ENCODE assay signal across 24 mouse cellular contexts in the genomic region with DNA sequence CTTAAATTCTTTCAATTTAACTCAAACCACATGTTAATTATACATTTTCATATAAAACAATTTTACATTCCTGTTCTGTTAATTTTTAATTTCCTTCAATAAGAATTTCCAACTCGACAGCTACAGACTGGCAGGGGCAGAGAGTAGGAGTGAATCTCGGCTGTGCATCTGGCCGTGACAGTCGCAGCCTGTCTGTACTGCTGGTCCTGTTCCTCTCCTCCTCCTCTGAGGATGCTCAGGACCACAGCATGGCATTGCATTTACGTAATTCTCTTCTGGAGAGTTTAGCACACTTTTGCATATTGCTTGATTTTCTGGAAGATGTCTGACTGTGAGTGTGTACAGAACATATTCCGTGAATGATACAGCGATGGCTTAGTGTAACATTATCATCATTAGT.
DNase-seq lines count a peak whose midpoint lies in the region; ATAC-seq and TF ChIP-seq lines count a peak whose summit lies in the region.
"Had no signal": no experiment of that assay in that cellular context is flagged by ENCODE, and none has a peak within 500 bp of the region (broad histone marks: within the 10 kb centered on the region; RNA-seq: fewer than 3 reads in every experiment).

No protein-coding gene starts in this region.

- H3K4me2 ChIP-seq in forebrain, embryonic 16.5 days (ENCODE audit: low read length): no peak overlapping the region
- no peak overlapping the region for H3K4me2 ChIP-seq in forebrain, postnatal 0 days (ENCODE audit: low read depth)
- H3K4me2 ChIP-seq: forebrain, embryonic 15.5 days; heart, embryonic 15.5 days; limb, embryonic 15.5 days; liver, embryonic 15.5 days; midbrain, embryonic 13.5 days; neural tube, embryonic 13.5 days had no signal

- no peaks in the 10 kb centered on the region for H3K4me1 ChIP-seq in forebrain, embryonic 16.5 days (replicated peaks; ENCODE audit: control insufficient read depth, insufficient read depth, low read length)
- H3K4me1 ChIP-seq in forebrain, postnatal 0 days (ENCODE audit: insufficient read depth): no peaks in the 10 kb centered on the region
- H3K4me1 ChIP-seq: forebrain, embryonic 15.5 days; heart, embryonic 15.5 days; limb, embryonic 15.5 days; midbrain, embryonic 13.5 days; neural tube, embryonic 13.5 days had no signal

- no peak overlapping the region for H3K27ac ChIP-seq in forebrain, embryonic 16.5 days (ENCODE audit: low read length)
- H3K27ac ChIP-seq in forebrain, postnatal 0 days (ENCODE audit: low read depth, low read length): no peak overlapping the region
- H3K27ac ChIP-seq: forebrain, embryonic 15.5 days; heart, adult 2 months; heart, embryonic 15.5 days; limb, embryonic 15.5 days; liver, embryonic 15.5 days; macrophage; midbrain, embryonic 13.5 days; neural tube, embryonic 13.5 days had no signal

- no peaks in the 10 kb centered on the region for H3K27me3 ChIP-seq in forebrain, embryonic 16.5 days (replicated peaks; ENCODE audit: control insufficient read depth, insufficient read depth, low read length)
- no peaks in the 10 kb centered on the region for H3K27me3 ChIP-seq in forebrain, postnatal 0 days (ENCODE audit: insufficient read depth, low read length)
- H3K27me3 ChIP-seq: forebrain, embryonic 15.5 days; heart, embryonic 15.5 days; limb, embryonic 15.5 days; liver, embryonic 15.5 days; midbrain, embryonic 13.5 days; neural tube, embryonic 13.5 days had no signal

- no peaks in the 10 kb centered on the region for H3K9me3 ChIP-seq in forebrain, embryonic 16.5 days (ENCODE audit: control insufficient read depth, low read length)
- H3K9me3 ChIP-seq in forebrain, postnatal 0 days (ENCODE audit: low read length): no peaks in the 10 kb centered on the region
- H3K9me3 ChIP-seq: forebrain, embryonic 15.5 days; heart, embryonic 15.5 days; limb, embryonic 15.5 days; liver, embryonic 15.5 days; midbrain, embryonic 13.5 days; neural tube, embryonic 13.5 days had no signal

- TF ChIP-seq CTCF in forebrain, postnatal 0 days (IDR thresholded peaks at IDR 0.05; ENCODE audit: low read depth): no peak

- H3K4me3 ChIP-seq in forebrain, embryonic 16.5 days (replicated peaks; ENCODE audit: low read length): no peak overlapping the region
- H3K4me3 ChIP-seq in forebrain, postnatal 0 days (ENCODE audit: low read depth, low read length): no peak overlapping the region
- H3K4me3 ChIP-seq: forebrain, embryonic 15.5 days; heart, adult 2 months; heart, embryonic 15.5 days; limb, embryonic 15.5 days; liver, embryonic 15.5 days; midbrain, embryonic 13.5 days; neural tube, embryonic 13.5 days had no signal

- no peak overlapping the region for H3K9ac ChIP-seq in forebrain, embryonic 16.5 days (replicated peaks; ENCODE audit: low read depth, low read length)
- H3K9ac ChIP-seq in forebrain, postnatal 0 days: no peak overlapping the region
- H3K9ac ChIP-seq: forebrain, embryonic 15.5 days; heart, embryonic 15.5 days; limb, embryonic 15.5 days; liver, embryonic 15.5 days; midbrain, embryonic 13.5 days; neural tube, embryonic 13.5 days had no signal

- no peak for DNase-seq in forebrain, postnatal 0 days
- DNase-seq in layer of hippocampus, adult 11-12 months (ENCODE audit: low spot score): peak; percentile 57
- no peak for DNase-seq in layer of hippocampus, postnatal 25 days (ENCODE audit: extremely low spot score in 1 of 2, low spot score in 1 of 2)
- peak; percentile 19 to 61 for DNase-seq in right cerebral cortex, postnatal 36 days (ENCODE audit: low spot score in 2 of 2)
- DNase-seq in right cerebral cortex, postnatal 25 days: no peak
- DNase-seq in embryo, embryonic 9.5 days (ENCODE audit: extremely low spot score): no peak
- no peak for DNase-seq in thymus, postnatal 25 days
- DNase-seq: adrenal gland, postnatal 10 days; cerebellum, postnatal 14 days; gastrocnemius, postnatal 25 days; heart, adult 2 months; heart, postnatal 4 days; kidney, postnatal 25 days; thymus, postnatal 14 days had no signal

- H3K36me3 ChIP-seq in forebrain, embryonic 16.5 days (ENCODE audit: control insufficient read depth, insufficient read depth): no peaks in the 10 kb centered on the region
- no peaks in the 10 kb centered on the region for H3K36me3 ChIP-seq in forebrain, postnatal 0 days (ENCODE audit: insufficient read depth)
- H3K36me3 ChIP-seq: forebrain, embryonic 15.5 days; limb, embryonic 15.5 days; liver, embryonic 15.5 days; neural tube, embryonic 13.5 days had no signal

- WGBS in forebrain, embryonic 16.5 days: 65% methylated on average over 7 of the region's 7 CpGs
- WGBS in forebrain, postnatal 0 days: 64% methylated on average over 7 of the region's 7 CpGs

- ATAC-seq in forebrain, embryonic 16.5 days: peak; percentile 47; the same call in 1 of the 2 replicates
- ATAC-seq in forebrain, postnatal 0 days: no peak
- ATAC-seq: forebrain, embryonic 15.5 days; hindbrain, embryonic 16.5 days; intestine, embryonic 16.5 days; midbrain, embryonic 13.5 days had no signal

Comparison
In these comparisons a context has a peak if more than half of its experiments do, and no peak if none do; other contexts are left out.
1. DNase-seq: peak in layer of hippocampus, adult 11-12 months (single experiment) and right cerebral cortex, postnatal 36 days (2 of 2); none in forebrain, postnatal 0 days (single experiment), layer of hippocampus, postnatal 25 days (0 of 2), right cerebral cortex, postnatal 25 days (single experiment), embryo, embryonic 9.5 days (single experiment) and thymus, postnatal 25 days (single experiment).